Mouse (Mus musculus): ENCODE results near the gene Wdr82.

GRCm38 (mm10) chr9:106156419-106156818 is 14.3 kb upstream of the Wdr82 start:
- TF ChIP-seq EP300 (IDR thresholded peaks at IDR 0.05; ENCODE audit: low read depth) (no peak), CTCF (IDR thresholded peaks at IDR 0.05; ENCODE audit: low read depth) (peak; percentile 40)

Measured in heart, postnatal 0 days (tissue).